Mouse (Mus musculus) liver, postnatal 0 days (tissue): Measurements from ENCODE around the gene Timeless.
"Not testable (repeated sequence)": the region's sequence is repeated elsewhere in the genome, so short reads cannot be mapped to it uniquely, and the experiment has no call there.

ENCODE experiments used
- CTCF ChIP-seq: sonication (generic); IDR thresholded peaks from 2 replicates; pipeline ENCODE4 v1.5.1; 2016; ENCODE audit warnings: antibody characterized with exemption, low read depth
- EP300 ChIP-seq: IDR thresholded peaks from 2 replicates; pipeline ENCODE4 v1.6.1; 2016; ENCODE audit warnings: antibody characterized with exemption, low read depth, mild to moderate bottlenecking

GRCm38 (mm10) chr10:128272819-128273439 is 41.1 kb downstream of the Timeless start:
- not testable (repeated sequence) for TF ChIP-seq CTCF, EP300
